ENCODE assay signal across 8 mouse cellular contexts in the genomic region with DNA sequence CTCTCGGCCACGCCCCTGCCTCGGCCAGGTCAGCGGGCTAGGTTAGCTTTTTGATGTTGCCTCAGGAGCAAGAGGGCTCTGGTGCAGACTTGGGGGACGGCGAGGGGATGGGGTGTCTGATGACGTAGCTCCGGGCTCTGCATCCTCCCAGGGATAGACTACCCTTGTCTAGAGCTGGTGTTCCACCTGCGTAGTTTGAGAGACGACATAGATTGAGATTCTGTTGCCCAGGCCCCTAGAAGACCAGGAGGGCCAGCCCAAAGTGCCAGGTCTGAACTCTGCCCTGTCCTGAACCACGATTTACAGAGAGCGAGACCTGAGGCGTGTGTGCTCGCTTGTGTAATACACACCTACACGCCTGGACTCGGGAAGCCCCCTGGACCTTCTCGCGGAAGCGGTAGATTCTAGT. TPM values are rescaled to one million over a fixed set of nuclear protein-coding genes. Genes with fewer than 3 reads are reported as not detected.
A peak's percentile ranks its signal among the peaks of the same experiment; 100 is the strongest.
DNase-seq lines count a peak whose midpoint lies in the region; ATAC-seq and TF ChIP-seq lines count a peak whose summit lies in the region.

No protein-coding gene starts in this region.

- peak overlapping the region; percentile 96 for H3K27ac ChIP-seq in gastrocnemius, adult 2 months
- H3K27ac ChIP-seq in forebrain, embryonic 13.5 days = no peak overlapping the region
- peak overlapping the region; percentile 80 for H3K27ac ChIP-seq in liver, embryonic 13.5 days

- peaks cover 16% of the 10 kb centered on the region for H3K4me1 ChIP-seq in forebrain, embryonic 13.5 days
- H3K4me1 ChIP-seq in liver, embryonic 13.5 days (replicated peaks) = peaks cover 48% of the 10 kb centered on the region

- DNase-seq in gastrocnemius, adult 2 months = no peak
- no peak for DNase-seq in gastrocnemius, postnatal 4 days (ENCODE audit: low spot score in 2 of 2)
- DNase-seq in liver, embryonic 13.5 days = no peak
- DNase-seq in urinary bladder, postnatal 4 days (ENCODE audit: low spot score in 2 of 2) = no peak
- no peak for DNase-seq in cerebellum, postnatal 10 days
- DNase-seq in right cerebral cortex, postnatal 14 days = no peak

- 3% methylated on average over 19 of the region's 19 CpGs for WGBS in forebrain, embryonic 13.5 days
- 11% methylated on average over 19 of the region's 19 CpGs for WGBS in liver, embryonic 13.5 days (ENCODE audit: insufficient replicate concordance)

- H3K9ac ChIP-seq in forebrain, embryonic 13.5 days = peak overlapping the region; percentile 51
- H3K9ac ChIP-seq in liver, embryonic 13.5 days = peak overlapping the region; percentile 74

- peak overlapping the region; percentile 69 for H3K4me2 ChIP-seq in forebrain, embryonic 13.5 days
- peak overlapping the region; percentile 78 for H3K4me2 ChIP-seq in liver, embryonic 13.5 days

- H3ac ChIP-seq in C2C12 (ENCODE audit: control insufficient read depth, insufficient read length, low read depth) = peak overlapping the region; percentile 53

- H3K4me3 ChIP-seq in gastrocnemius, adult 2 months = peak overlapping the region; percentile 73
- peak overlapping the region; percentile 11 for H3K4me3 ChIP-seq in C2C12 (ENCODE audit: insufficient read depth, poor library complexity, severe bottlenecking)
- H3K4me3 ChIP-seq in forebrain, embryonic 13.5 days = peak overlapping the region; percentile 86
- peak overlapping the region; percentile 89 for H3K4me3 ChIP-seq in liver, embryonic 13.5 days (replicated peaks)

- H3K9me3 ChIP-seq in forebrain, embryonic 13.5 days (replicated peaks) = no peaks in the 10 kb centered on the region
- no peaks in the 10 kb centered on the region for H3K9me3 ChIP-seq in liver, embryonic 13.5 days (replicated peaks)

- no peak for TF ChIP-seq CTCF in gastrocnemius, adult 2 months (IDR thresholded peaks at IDR 0.05)
- no peak for TF ChIP-seq CTCF in C2C12 (IDR thresholded peaks at IDR 0.05; ENCODE audit: control insufficient read depth, insufficient read depth, insufficient read length)

- peaks cover 4% of the 10 kb centered on the region for H3K79me3 ChIP-seq in C2C12 (ENCODE audit: low read depth)

- peak; percentile 93 for ATAC-seq in forebrain, embryonic 13.5 days
- ATAC-seq in liver, embryonic 13.5 days (ENCODE audit: low read depth) = peak; percentile 25

- H3K27me3 ChIP-seq in C2C12 (ENCODE audit: control insufficient read depth, insufficient read depth, insufficient read length) = no peaks in the 10 kb centered on the region
- H3K27me3 ChIP-seq in forebrain, embryonic 13.5 days = no peaks in the 10 kb centered on the region
- H3K27me3 ChIP-seq in liver, embryonic 13.5 days = no peaks in the 10 kb centered on the region; the same call in 1 of the 2 replicates

- H3K36me3 ChIP-seq in C2C12 (ENCODE audit: control insufficient read depth, insufficient read depth) = no peaks in the 10 kb centered on the region
- H3K36me3 ChIP-seq in forebrain, embryonic 13.5 days (ENCODE audit: poor library complexity, severe bottlenecking) = no peaks in the 10 kb centered on the region
- no peaks in the 10 kb centered on the region for H3K36me3 ChIP-seq in liver, embryonic 13.5 days

- intact Hi-C loops in gastrocnemius, adult 2 months (cut with DNase I) = no loop called here

- H3K79me2 ChIP-seq in C2C12 (ENCODE audit: control insufficient read depth, insufficient read depth) = peaks cover 11% of the 10 kb centered on the region

TF ChIP-seq in C2C12, 6 proteins besides CTCF, POLR2A, EP300 and RAD21:
- TF ChIP-seq MYOG (IDR thresholded peaks at IDR 0.05; ENCODE audit: control insufficient read depth, extremely low read depth, insufficient read length) (no peak), CEBPB (IDR thresholded peaks at IDR 0.05; ENCODE audit: low read depth) (no peak), MYOD1 (IDR thresholded peaks at IDR 0.05; ENCODE audit: control insufficient read depth, insufficient read length, low read depth) (no peak), FOSL1 (IDR thresholded peaks at IDR 0.05; ENCODE audit: insufficient read depth, low read length, poor library complexity, severe bottlenecking) (no peak), MAX (IDR thresholded peaks at IDR 0.05) (no peak), USF1 (IDR thresholded peaks at IDR 0.05; ENCODE audit: low read depth) (no peak)

RNA-seq across cellular contexts. Expression of a gene that starts 0.3 kb away (rescaled TPM):
- total RNA-seq in gastrocnemius, adult 2 months (2021) = 100 to 1,000 TPM in 1 of 2 experiments, 10 to 100 TPM in 1; 97.9 to 110 TPM
- 100 to 1,000 TPM in 1 of 2 experiments, 10 to 100 TPM in 1; 95.5 to 102 TPM for total RNA-seq in gastrocnemius, postnatal 4 days (2021)
- polyA plus RNA-seq in C2C12 (2012; fragmentation: generic; extraction: Trizol) = 20.0 TPM
- 199 and 220 TPM in 2 replicates for polyA plus RNA-seq in forebrain, embryonic 13.5 days (2015; fragmentation: Nextera tagmentation; extraction: Ambion mirVana)
- polyA plus RNA-seq in liver, embryonic 13.5 days (2015; fragmentation: Nextera tagmentation; extraction: Ambion mirVana) = 129 and 146 TPM in 2 replicates

Comparison
In these comparisons a context has a peak if more than half of its experiments do, and no peak if none do; other contexts are left out.
1. H3K4me3 ChIP-seq: peak in every context shown above with its lines; median percentile 89 in liver, embryonic 13.5 days; 86 in forebrain, embryonic 13.5 days; 73 in gastrocnemius, adult 2 months; 11 in C2C12.